Mouse (Mus musculus): ENCODE measurements around the gene Krt4.

Krt4 gene

DNA sequence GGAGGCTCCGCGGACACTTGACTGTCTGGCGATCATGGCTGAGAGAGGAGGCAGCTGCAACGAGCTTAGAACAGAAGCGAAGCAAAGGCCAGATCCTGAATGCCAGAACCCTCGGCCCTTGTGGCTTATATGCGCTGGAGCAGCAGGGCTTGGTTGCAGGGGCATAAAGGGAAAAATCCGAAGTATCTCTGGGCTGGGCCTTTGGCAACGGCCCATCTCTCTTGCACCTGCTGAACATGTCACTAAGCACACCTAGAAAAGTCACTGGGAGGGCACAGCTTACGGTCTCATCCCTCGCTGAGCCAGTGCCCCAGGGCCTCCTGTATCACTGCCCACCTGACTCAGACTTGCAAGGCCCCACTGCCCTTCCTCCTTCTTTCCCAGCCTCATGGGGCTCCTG, at the start of gene Krt4:
Gene Krt4, minus strand, starts transcription at position 101 of the 400 bp plus-strand sequence.
- no peak for DNase-seq (ENCODE audit: low spot score)

DNA sequence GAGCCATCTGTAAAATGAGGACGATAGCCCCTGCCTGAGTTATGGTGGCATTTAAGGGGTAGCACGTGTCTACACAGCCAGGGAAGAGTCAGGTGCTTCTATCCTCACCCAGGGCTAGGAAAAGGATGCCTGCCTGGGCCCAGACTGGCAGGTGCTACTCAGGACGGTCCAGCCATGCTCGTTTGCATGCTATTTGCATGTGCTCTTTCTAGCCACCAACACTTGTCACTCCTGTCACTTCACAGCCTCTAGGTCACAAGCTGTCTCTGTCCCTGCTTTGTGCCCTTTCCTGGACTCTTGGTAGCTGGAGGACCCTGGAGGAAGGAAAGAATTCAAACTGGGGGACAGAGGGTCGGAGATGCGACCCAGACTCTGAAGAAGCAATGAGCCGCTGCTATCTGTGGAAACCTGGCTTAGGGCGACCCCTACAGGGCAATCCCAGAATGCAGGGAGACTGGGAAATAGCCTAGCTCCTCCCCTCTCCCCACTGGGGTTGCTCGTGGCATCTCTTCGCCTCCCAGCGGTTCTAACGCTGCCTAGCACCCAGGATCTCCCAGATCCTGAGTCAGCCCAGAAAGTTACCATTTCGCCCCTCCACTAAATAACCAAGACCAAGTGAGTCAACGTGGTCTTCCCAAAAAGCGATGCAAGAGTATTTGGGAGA, 49.0 kb upstream of the Krt4 start:
- peak; percentile 74 for DNase-seq (ENCODE audit: low spot score)

DNA sequence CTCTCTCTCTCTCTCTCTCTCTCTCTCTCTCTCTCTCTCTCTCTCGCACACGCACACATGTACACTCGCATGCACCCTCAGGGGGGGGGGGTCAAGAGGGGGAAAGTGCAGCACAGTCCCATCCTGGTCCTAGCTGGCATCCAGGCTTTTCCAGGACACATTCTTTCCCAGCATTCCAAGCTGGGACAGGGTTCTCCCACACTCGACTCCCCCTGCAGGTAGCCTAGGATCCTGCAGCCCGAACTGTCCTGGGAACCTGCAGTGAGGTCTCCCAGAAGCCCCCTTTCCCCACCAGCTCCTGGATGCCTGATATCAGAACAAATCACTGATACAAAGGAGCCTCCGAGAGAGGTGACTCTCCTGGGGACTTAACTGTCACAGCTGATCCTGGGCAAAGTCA, 46.0 kb upstream of the Krt4 start:
- DNase-seq (ENCODE audit: low spot score): no peak

DNA sequence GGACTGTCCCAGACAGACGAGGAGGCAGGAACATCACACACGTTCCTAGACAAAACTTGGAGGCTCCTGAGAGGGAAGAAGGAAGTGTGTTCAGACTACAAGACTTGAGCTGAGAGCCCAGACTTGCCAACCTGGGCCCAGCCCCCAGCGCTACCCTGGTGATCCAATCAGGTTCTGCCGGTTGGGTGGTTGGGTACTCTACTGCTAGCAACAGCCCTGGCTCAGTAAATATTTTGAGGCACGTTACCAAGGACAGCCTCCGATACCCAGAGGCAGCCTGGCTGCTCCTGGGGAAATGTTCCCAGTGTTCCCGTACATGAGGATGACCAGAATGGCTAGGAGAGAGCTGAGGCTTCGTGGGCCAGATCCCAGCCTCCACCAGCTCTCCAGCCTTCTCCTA, 42.3 kb upstream of the Krt4 start:
- DNase-seq (ENCODE audit: low spot score): no peak

DNA sequence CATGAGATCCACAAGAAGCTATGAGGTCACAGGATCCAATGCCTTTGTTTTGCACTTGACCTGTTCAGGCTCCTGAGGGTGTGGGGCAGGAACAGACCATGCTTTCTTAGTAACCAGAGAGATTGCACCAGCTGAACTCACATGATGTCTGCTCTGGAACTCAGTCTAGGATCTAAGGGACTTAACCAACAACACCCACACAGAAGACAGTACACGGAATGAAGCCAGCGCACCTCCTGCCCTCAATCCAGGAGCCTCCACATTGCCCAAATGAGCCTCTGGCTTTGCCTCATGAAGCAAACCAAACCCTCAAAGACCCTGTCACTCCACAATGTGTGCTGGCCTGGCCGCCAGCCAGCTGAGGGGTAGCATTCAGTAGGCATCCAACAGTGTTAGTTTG, 34.4 kb upstream of the Krt4 start:
- no peak for DNase-seq (ENCODE audit: low spot score)

DNA sequence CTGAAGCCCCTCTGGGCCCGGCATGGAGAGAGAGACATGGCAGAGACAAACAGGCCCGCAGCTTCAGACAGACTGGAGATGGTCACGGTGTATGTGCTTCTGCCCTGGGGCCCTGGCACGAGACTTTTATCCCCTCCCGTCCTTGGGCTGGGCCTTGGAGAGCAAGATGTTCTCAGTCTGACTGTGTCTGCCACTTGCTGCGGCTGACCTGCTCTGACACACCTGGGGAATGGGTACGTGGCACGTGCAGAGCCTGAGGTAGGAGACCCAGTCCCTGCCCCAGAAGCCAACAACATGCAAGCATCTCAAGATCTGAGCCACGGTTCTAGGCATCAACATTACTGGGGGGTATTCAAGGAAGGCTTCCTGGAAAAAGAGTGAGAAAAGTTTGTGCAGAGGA, 29.7 kb upstream of the Krt4 start, which contains the start of gene Krt78:
Gene Krt78, minus strand, starts transcription at position 101 of the 400 bp plus-strand sequence.
- no peak for DNase-seq (ENCODE audit: low spot score)

DNA sequence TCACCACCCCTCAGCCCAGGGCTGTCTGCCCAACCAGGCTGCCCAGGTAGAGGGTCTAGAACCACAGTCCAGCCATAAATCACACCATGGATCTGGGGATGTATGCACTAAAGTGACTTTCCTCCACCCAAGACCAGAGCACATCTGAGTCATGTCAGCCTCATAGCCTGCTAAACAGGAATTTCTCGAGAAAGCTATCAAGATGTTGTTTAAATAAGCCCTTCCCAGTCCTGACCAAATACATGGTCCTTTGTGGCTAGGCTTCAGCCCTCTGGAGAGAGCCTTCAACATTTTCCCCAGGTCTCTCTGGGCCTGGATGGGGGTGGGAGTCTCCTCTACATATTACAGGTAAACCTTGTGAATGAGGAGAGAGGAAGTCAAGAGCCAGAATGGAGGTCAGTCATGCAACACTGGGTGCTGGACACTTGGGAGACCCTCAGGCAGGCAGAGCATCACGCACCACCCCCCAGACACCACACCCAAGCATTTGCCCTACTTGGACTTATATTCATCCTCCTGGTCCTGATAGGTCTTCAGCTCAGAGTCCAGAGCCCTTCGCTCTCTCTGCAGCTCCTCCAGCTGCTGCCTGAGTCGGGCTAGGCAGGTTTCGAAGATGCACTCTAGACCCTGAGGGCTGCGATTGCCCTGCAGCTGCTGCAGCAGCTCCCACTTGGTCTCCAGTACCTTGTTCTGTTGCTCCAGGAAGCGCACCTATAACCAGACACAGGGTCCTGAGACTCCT, 28.4 kb upstream of the Krt4 start:
- DNase-seq (ENCODE audit: low spot score): no peak

DNA sequence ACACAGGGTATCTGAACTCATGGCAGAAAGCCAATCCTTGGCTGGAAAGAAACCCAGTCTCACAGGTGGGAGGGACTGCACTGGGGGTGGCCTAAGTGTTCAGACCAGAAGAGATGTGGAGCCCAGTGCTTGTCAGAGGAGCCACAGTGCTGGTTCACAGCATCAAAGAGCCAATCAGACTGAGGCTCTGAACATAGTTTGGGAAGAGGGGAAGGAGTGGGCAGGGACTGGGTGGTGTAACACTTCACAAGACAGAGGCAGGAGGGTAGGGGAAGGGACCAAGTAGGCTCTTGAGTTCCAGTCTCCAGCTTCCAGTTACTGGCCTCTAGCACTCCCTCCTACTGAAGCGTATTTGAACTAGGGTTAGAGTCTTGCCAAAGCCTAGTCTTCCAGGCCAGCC, 20.9 kb upstream of the Krt4 start:
- DNase-seq (ENCODE audit: low spot score): no peak

DNA sequence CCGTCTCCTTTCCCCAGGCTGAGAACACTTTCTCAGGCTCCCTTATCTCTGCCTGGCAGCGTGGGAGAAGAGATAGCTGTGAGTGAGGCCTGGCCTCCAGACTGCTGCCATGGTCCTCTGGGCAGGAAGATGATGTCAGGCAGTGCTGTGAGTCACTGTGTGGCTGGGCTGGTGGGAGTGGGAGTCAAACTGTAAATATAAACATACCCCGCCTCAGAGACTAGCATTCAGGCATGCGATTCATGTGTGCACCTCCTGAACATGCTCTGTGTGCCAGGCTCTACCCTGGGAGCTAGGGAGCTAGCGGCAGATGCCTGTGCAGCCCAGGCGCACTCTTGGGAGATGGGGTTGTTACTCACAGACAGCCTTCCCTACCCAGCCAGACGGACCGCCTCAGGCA, 17.4 kb upstream of the Krt4 start:
- DNase-seq (ENCODE audit: low spot score): no peak

DNA sequence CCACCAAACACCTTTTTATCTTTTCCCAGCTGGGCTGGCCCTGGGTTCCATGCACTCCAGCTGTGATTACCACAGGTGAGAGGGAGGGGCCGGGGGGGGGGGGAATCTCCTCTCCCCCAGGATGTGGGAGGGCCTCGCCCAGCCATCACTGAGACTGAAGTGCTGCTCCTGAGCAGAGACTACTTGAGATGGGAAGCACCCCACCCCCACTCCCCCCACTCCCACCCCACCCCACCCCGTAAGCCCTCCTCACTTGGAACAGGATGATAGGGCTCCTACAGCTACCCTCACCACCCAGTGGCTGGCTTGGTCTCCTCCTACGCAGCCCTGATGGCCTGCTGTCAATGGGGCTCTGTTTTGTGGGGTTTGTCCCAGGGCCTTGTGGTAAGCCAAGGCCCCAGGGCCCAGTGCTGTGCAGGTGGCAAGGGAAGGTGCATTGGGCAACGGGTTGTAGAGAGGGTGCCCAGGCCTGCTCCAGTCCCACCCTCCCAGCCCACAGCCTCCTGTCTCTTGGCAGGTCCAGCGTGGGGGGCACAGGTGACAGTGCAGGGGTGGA, 15.8 kb upstream of the Krt4 start, which contains the start of gene Krt79:
Gene Krt79, minus strand, starts transcription at position 51 of the 556 bp plus-strand sequence.
- no peak for DNase-seq (ENCODE audit: low spot score)

DNA sequence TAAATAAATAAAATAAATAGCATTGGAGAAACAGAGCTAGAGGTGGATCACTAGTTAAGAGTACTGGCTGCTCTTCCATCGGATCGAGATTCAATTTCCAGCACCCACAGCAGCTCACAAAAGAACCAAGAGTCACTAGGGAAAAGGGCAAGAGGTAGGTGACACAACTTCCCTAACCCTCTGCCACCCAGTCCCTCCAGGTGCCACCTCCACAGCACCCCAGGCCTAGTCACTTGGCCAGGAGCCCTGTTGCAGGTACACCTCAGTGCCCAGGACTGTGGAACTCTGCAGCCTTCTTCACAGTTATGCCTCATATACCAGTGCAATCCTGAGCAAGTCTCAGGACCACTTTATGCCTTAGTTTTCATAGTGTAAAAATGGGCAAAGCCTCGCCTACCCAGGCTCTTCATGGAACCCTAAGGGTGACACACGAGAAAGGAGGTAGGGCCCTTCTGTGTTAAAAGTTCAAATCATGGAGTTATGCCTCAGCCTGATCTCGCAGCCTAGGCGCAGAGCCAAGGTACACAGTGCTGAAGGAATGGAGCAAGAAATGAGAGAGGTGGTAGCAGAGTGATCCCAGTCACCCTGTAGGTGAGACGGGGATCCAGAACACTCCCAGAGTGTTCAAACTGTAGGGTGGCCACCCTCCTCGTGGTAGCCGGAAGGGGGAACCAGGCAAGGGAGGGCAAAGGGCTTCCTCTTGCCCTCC, 14.2 kb upstream of the Krt4 start:
- no peak for DNase-seq (ENCODE audit: low spot score)

DNA sequence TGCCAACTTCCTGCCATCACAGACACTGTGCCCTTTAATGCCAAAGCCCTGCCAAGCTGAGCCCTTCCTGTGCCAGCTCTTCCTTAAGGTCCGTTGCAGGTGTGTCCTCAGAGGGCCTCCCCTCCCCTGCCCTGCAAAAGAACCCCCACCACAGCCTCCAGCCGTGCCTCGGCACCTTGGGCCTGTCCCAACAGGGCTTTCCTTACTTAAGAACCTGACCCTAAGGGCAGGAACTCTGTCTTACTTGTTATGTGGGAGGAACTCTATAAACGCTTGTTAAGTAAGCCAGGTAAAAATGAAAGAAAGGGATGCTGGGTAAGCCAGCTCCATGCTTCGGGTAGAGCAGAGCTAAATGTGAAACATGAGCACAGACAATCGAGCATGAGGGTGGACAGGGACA, 8.5 kb upstream of the Krt4 start:
- DNase-seq (ENCODE audit: low spot score): no peak

DNA sequence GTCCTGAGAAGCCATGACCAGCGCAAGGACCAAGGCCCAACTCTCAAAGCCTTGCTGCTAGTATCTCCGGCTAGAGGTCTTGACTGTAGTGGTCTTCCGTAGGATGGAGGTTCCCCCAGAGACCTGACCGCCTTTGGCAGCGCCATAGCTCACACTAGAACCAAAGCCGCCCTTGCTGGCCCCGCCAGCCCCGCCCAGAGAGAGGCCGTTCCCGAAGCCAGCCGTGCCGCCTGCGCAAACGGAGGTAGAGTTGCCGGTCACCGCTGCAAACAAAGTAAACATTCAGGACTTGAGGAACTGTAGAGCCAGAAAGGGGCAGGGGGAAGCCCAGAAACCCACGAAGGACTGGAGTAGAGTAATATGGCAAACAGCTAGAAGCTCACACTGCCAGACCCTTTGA, 5.1 kb upstream of the Krt4 start:
- DNase-seq (ENCODE audit: low spot score): no peak

DNA sequence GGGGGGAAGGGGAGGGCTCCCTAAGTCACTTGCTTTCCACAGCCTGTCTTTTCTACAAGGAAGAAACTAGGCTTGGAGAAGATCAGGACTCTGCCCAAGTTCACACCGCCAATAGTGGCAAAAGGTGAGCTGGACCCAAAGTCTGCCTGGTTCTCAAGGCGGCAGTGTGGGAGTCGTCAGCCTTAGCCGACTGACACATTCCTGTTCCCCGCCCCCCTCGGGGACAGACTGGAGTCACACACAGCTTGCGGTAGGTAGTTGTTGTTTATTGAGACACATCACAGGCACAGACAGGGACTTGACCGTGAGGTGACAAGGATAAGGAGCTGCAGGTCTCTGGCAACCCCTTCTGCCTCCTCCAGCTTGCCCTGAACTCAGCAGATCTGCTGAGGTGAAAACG, 4.6 kb upstream of the Krt4 start:
- DNase-seq (ENCODE audit: low spot score): no peak

DNA sequence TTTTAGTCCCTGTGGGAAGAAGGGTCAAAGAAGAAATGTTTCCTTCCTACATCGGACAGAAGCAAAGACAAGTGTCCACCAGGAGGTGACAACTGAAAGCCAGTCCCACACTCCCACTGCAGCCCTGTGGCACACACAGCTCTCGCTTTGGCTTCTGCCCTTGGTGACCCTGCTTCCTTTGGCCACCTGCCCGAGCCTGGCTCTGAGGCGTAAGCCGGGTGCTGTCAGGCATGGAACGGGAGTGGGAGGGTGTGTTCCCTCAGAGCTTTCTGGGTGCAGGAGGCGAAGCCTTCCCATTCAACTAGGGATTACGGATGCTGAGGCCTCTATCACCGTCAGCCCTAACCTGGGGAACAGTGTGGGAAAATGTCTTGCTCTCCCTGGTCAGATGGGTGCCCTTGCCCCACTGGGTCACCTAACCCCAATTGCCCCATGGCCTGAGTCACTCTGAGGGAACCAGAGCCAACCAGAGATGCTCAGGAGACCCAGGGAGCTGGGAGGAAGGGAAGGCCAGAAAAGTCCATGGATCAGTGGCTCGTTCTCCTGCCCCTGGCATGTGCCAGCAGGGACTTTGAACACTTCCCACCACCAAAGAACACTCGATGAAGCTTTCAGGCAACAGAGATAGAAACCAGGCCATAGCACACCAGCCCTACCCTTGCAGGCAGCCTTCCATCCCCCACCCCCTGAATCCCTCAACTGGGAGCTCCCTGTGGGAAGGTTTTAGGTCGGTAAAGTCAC, 3.0 kb upstream of the Krt4 start:
- DNase-seq (ENCODE audit: low spot score): no peak

DNA sequence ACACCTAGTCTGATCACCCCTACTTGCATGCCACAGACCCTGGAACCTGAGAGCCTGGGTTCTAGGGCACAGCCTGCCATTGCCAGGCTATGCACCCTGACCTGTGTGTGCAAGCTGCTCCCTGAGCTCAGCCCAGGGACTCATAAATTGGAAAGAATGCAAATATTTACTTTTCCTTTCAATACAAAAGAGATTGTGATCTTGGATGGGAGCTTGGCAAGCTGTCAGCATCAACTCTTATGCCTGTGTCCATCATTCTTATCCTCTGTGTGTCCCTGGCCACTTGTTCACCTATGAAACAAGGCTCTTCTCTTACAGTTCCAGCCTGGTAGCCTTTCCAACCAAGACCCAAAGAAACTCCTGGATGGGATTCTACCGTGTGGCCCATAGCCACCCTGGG, 506 bp upstream of the Krt4 start:
- no peak for DNase-seq (ENCODE audit: low spot score)

DNA sequence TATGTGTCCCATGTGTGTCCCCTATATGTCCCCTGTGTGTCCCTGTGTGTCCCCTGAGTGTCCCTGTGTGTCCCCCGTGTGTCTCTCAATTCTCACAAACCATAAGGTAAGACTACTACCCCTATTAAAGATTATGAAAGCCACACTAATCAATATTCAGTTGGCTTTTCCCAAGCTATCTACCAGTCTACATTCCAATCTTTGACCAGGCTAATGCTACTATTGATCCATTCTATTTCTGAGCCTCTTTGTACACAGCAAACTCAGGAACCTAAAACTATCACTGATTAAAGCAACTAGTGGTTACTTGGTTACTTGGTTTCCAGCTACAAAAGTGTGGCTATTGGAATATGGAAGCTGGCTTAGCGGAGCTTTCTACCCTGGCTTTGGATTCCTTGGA, 2.2 kb downstream of the Krt4 start:
- no peak for DNase-seq (ENCODE audit: low spot score)

DNA sequence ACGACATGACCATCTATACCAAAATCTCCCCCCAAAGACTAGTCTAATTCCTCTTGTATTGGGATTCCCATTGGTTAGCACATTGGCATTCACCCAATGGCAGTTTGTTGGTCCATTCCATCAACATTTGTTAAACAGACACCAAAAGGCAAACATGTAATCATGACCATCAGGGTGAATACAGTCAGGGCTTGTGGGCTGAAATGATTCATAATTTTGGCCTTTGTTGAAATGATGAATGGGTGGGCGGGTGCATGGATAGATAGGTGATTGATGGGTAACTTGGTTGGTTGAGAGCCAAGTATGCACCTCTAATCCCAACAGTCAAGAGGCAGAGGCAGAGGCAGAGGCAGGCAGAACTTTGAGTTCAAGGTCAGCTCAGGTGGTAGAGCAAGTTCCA, 8.5 kb downstream of the Krt4 start:
- DNase-seq (ENCODE audit: low spot score): no peak

DNA sequence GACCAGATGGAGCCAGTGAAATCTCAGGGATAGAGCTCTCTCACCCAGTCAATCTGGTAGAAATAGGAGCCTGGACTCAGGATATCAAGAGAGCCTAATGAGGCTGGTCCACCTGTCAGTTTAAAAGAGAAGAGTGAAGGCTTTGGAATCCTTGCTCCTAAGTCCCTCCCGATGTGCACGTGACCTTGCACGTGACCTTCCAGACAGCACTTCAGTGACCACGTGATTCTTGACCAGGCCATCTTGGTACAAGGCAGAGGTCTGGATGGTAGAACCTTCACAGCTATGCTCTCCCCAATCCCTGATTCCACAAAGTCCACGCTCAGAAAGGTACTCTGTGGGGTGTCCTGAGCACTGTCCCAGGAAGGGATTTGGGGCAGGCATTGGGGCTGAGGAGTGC, 19.7 kb downstream of the Krt4 start:
- no peak for DNase-seq (ENCODE audit: low spot score)

DNA sequence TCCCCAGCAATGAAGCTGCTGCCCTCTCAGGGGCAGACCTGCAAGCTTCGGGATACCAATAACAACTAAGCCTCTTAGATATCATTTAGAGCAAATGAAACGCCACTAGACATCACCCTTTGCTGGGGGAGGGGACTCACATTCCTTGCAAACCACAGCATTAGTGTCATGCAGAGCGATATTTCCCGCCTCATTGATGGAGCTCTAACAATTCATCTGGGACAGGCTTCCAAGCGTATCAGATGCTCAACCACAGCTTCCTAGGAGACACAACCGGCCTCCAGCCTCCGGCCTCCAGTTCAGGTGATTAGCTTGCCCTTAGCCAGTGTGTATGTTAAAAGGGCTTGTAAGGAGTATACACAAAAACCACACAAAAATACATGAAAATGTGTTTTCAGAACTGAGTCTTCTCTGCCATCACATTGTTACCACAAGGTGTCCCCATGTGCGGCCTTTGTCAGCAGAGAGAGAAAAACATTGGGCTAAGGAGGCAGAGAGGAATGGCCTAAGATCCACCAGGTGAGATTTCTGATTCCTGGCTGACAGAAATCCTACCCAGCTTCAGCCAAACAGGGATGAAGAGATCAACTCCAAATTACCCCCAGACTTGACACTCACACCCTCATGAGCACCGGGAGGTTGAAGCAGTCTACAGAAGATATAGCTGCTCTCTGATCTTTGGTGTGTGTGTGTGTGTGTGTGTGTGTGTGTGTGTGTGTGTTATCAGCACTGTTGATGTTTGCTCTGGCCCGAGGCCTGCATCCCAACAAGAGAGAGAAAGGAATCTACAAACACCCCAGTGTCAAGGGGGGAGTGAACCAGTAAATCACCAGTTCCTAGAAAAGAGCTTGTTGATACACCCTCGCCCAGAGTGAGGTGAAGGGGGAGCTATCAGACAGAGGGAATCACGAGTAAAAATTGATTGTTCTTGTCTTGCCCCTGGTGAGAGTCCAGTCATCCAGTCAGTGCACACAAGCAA, 22.1 kb downstream of the Krt4 start:
- no peak for DNase-seq (ENCODE audit: low spot score)

DNA sequence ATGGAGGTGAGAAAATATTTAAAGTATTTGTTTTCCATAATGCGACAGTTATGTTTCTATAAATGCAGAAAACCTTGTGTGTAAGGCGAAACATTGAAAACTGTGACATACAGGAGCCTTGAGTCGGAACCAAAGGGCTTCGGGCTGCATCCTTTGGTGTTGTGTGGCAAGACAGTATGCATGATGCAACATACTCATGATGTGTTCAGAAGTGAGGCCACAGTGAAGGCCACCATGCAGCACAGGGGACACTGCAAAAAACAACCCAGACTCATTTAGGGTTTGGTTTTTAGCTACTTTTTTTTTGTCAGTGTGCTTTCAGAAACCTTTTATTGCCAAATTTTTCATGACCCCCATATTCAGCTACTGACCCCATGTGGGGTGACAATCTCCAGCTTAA, 29.3 kb downstream of the Krt4 start:
- DNase-seq (ENCODE audit: low spot score): no peak

Measured in T-cell, adult 2 months (primary cell).